Mouse (Mus musculus) G1E (cell line): ENCODE measurements around the gene Car14.

Experiments
- CTCF ChIP-seq: IDR thresholded peaks from 2 replicates; pipeline ENCODE4 v1.5.1; 2012; ENCODE audit warnings: low read depth, low read length, inconsistent platforms, mixed read lengths
- GATA1 ChIP-seq: IDR thresholded peaks from 2 replicates; pipeline ENCODE4 v1.6.1; 2012; ENCODE audit warnings: borderline replicate concordance, low read length, inconsistent platforms, mixed read lengths
- GATA2 ChIP-seq: IDR thresholded peaks from 2 replicates; pipeline ENCODE4 v1.6.1; 2012; ENCODE audit warnings: low read depth, low read length, inconsistent platforms, borderline replicate concordance
- POLR2AphosphoS5 ChIP-seq: IDR thresholded peaks from 2 replicates; pipeline ENCODE4 v1.6.1; 2012; ENCODE audit warnings: low read depth, low read length, inconsistent platforms; ENCODE audit not compliant: insufficient replicate concordance
- TAL1 ChIP-seq: conservative IDR thresholded peaks from 2 replicates; pipeline ENCODE4 v1.6.1; 2012; ENCODE audit warnings: low read depth, low read length, inconsistent platforms, mixed read lengths

- TF ChIP-seq CTCF = no peak
- TF ChIP-seq GATA1 = no peak
- TF ChIP-seq POLR2AphosphoS5 = no peak
- TF ChIP-seq TAL1 = no peak
- TF ChIP-seq GATA2 = no peak
Observed at GRCm38 (mm10) chr3:95871392-95871867, 33.1 kb downstream of the Car14 start, which contains the start of gene Mrps21.
